Mouse (Mus musculus) small intestine, adult 2 months (tissue): ENCODE results near the gene Alpk3. TPM values are rescaled to one million over a fixed set of nuclear protein-coding genes. Genes with fewer than 3 reads are reported as not detected.

ENCODE experiments used
- H3K27ac ChIP-seq: fragments of 200-500 bp; 2 replicates; pipeline ENCODE4 v1.5.1; 2012; ENCODE audit warnings: low read depth, low read length, control low read depth, inconsistent platforms; ENCODE audit not compliant: insufficient read depth
- H3K27me3 ChIP-seq: fragments of 200-500 bp; 2 replicates; pipeline ENCODE4 v1.6.1; 2012; ENCODE audit warnings: mild to moderate bottlenecking, moderate library complexity, low read length, inconsistent platforms; ENCODE audit not compliant: control insufficient read depth, insufficient read depth
- H3K36me3 ChIP-seq: fragments of 200-500 bp; 2 replicates; pipeline ENCODE4 v1.6.1; 2012; ENCODE audit warnings: mild to moderate bottlenecking, low read length, control low read depth, inconsistent platforms; ENCODE audit not compliant: control insufficient read depth, insufficient read depth
- H3K4me1 ChIP-seq: fragments of 200-500 bp; 2 replicates; pipeline ENCODE4 v1.6.1; 2012; ENCODE audit warnings: low read length, inconsistent platforms, mixed read lengths; ENCODE audit not compliant: control insufficient read depth, insufficient read depth, insufficient read length
- H3K4me3 ChIP-seq: fragments of 200-500 bp; 2 replicates; pipeline ENCODE4 v1.5.1; 2012; ENCODE audit warnings: low read depth, mild to moderate bottlenecking, control low read depth, inconsistent platforms, low read length, moderate library complexity
- CTCF ChIP-seq: fragments of 200-500 bp; IDR thresholded peaks from 2 replicates; pipeline ENCODE4 v1.5.1; 2012; ENCODE audit warnings: low read depth, mild to moderate bottlenecking, control low read depth, inconsistent platforms, low read length, moderate library complexity, mixed read lengths; ENCODE audit not compliant: insufficient replicate concordance, insufficient read length; ENCODE audit errors: extremely low read depth
- POLR2A ChIP-seq: fragments of 200-500 bp; IDR thresholded peaks from 2 replicates; pipeline ENCODE4 v1.6.1; 2012; ENCODE audit warnings: low read depth, mild to moderate bottlenecking, control low read depth, inconsistent platforms, low read length, moderate library complexity
- WGBS: fragments of 180-500 bp; shearing (Covaris S2); methylation state at CpG from one replicate; pipeline ENCODE4 v1.1.7; 2018; 5-methylcytosine and 5-hydroxymethylcytosine counted together
- polyA plus RNA-seq: library from polyadenylated mRNA; depleted of rRNA; stranded (reverse); fragments of >200 nt; gene quantifications from 2 replicates; pipeline ENCODE4 v1.2.3, GENCODE M21; 2012

The Alpk3 gene
- polyA plus RNA-seq, 1 experiment = 0.08 TPM

DNA sequence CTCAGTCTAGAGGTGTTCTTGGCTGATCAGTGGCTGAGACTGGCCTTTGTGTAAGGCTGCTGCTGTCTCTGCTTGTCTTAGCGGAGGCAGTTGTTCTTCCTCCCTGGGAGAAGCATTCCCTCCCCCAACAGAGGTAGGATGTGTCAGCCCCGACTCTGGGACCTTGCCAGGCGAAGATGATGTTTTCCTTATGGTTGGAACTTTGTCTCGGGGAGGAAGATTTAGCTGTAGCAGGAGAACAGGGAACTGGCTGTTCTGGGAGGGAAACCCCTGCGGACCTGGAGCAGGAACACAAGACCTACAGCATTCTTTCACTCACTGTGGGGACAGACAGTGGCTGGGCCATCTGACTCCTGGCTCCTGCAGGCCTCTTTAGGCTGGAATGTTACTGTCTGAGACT, 15.1 kb downstream of the Alpk3 start:
- Histone ChIP-seq H3K4me3 (no peak overlapping the region), H3K36me3 (no peaks in the 10 kb centered on the region), H3K27me3 (no peaks in the 10 kb centered on the region), H3K27ac (no peak overlapping the region), H3K4me1 (peaks cover 7% of the 10 kb centered on the region)
- WGBS = 41% methylated on average over 5 of the region's 5 CpGs
- TF ChIP-seq POLR2A (no peak), CTCF (no peak)

DNA sequence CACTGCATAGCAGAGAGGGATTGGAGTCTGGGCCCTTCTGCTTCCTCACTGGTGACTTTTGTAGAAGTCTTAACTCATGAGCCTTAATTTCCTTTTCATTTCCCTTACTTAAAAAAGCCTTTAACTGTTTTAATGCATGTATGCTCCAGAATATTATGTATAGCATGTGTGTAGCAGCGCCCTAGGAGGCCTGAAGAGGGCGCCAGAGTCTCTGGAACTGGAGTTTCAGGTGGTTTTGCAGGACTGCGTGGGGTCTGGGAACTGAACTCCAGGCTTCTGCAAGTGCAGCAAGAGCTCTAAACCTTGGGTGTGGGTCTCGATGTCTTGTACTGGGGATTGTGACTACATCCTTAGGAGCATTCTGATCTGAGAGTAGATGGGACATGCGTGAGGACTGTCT, 15.9 kb downstream of the Alpk3 start:
- Histone ChIP-seq H3K36me3 (no peaks in the 10 kb centered on the region), H3K27ac (no peak overlapping the region), H3K27me3 (no peaks in the 10 kb centered on the region), H3K4me3 (no peak overlapping the region), H3K4me1 (peaks cover 7% of the 10 kb centered on the region)
- no peak for TF ChIP-seq POLR2A
- TF ChIP-seq CTCF = peak; percentile 57; the same call in 1 of the 2 replicates
- 93% methylated on average over 5 of the region's 5 CpGs for WGBS

- no peaks in the 10 kb centered on the region for H3K27me3 ChIP-seq
- WGBS = 15% methylated on average over 9 of the region's 9 CpGs
- peaks cover 7% of the 10 kb centered on the region for H3K4me1 ChIP-seq
- no peaks in the 10 kb centered on the region for H3K36me3 ChIP-seq
- no peak overlapping the region for H3K4me3 ChIP-seq
- no peak for TF ChIP-seq POLR2A
- no peak for TF ChIP-seq CTCF
- H3K27ac ChIP-seq = no peak overlapping the region
Observed at GRCm38 (mm10) chr7:81074546-81074945, 17.1 kb downstream of the Alpk3 start.

DNA sequence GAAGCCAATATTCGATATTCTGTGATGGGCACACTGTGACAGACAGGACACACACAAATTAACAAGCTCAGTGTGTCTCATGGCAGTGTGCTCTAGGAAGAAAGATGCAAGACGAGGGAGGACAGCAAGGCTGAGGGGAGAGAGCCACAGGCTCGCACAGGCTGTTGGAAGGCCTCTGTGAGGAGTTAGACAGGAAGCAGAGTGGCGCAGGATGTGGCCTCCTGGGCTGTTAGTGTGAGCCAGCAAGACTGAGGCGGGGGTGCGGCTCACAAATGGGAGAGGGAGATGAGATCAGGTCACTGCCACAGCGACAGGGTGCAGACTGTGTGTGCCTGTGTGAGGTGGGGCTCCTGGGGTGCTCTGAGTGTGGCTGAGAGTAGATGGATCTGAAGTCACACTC, 17.9 kb downstream of the Alpk3 start:
- peaks cover 7% of the 10 kb centered on the region for H3K4me1 ChIP-seq
- H3K27ac ChIP-seq = no peak overlapping the region
- WGBS = 65% methylated on average over 7 of the region's 7 CpGs
- no peak overlapping the region for H3K4me3 ChIP-seq
- no peaks in the 10 kb centered on the region for H3K36me3 ChIP-seq
- H3K27me3 ChIP-seq = no peaks in the 10 kb centered on the region
- TF ChIP-seq CTCF = no peak
- no peak for TF ChIP-seq POLR2A

DNA sequence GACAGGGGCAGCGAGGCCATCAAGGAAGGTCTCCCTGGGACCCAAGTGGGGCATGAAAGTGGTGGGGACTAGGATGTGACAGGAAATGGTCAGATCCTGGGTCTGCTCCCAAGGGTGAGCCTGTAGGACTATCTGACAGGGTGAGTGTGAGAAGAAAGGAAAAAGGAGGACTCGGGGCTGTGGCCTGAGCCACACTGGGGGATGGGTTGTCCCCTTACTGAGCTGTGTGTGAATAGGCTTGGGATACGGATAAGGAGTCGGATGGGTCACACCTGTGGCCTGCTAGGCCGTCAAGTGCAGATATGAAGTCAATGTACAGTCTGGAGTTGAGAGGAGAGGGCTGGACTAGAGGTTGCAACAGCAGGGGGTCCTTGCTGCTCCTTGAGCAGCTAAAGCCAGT, 18.3 kb downstream of the Alpk3 start:
- TF ChIP-seq CTCF = no peak
- TF ChIP-seq POLR2A = no peak
- H3K27me3 ChIP-seq = no peaks in the 10 kb centered on the region
- no peaks in the 10 kb centered on the region for H3K36me3 ChIP-seq
- WGBS = 92% methylated on average over 5 of the region's 5 CpGs
- H3K4me1 ChIP-seq = peaks cover 7% of the 10 kb centered on the region
- no peak overlapping the region for H3K27ac ChIP-seq
- H3K4me3 ChIP-seq = no peak overlapping the region

- WGBS = 56% methylated on average over 6 of the region's 6 CpGs
- no peak overlapping the region for H3K4me3 ChIP-seq
- TF ChIP-seq POLR2A (no peak), CTCF (no peak)
Observed at GRCm38 (mm10) chr7:81077009-81077408, 19.6 kb downstream of the Alpk3 start.

DNA sequence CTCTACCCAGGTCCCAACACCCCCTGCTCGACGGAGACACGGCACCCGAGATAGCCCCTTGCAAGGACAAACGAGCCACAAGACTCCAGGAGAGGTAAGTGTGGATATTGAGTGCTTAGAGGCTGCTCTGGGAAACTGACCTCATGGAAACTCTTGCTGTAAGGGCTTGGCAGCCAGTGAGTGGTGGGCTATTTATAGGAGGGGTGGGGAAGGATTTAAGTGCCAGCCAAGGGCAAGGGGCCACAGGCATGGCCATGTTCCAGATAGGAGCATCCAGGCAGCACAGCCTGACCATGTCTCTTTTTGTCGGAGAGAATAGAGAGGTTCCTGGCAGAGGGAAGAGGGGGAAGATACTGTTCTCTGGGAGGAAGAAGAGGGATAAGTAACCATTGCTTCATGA, 21.3 kb downstream of the Alpk3 start:
- Histone ChIP-seq H3K4me1 (peaks cover 7% of the 10 kb centered on the region), H3K36me3 (no peaks in the 10 kb centered on the region), H3K27me3 (no peaks in the 10 kb centered on the region), H3K27ac (no peak overlapping the region), H3K4me3 (no peak overlapping the region)
- TF ChIP-seq POLR2A (no peak), CTCF (no peak)
- 82% methylated on average over 6 of the region's 6 CpGs for WGBS

More at GRCm38 (mm10) chr7:81077009-81077408, 19.6 kb downstream of the Alpk3 start:
- Histone ChIP-seq H3K27me3 (no peaks in the 10 kb centered on the region), H3K4me1 (peaks cover 7% of the 10 kb centered on the region), H3K27ac (no peak overlapping the region), H3K36me3 (no peaks in the 10 kb centered on the region)

- H3K27ac ChIP-seq = no peak overlapping the region
- 71% methylated on average over 18 of the region's 18 CpGs for WGBS
- H3K4me3 ChIP-seq = no peak overlapping the region
- H3K27me3 ChIP-seq = no peaks in the 10 kb centered on the region
- H3K4me1 ChIP-seq = no peaks in the 10 kb centered on the region
- TF ChIP-seq CTCF (no peak), POLR2A (no peak)
- no peaks in the 10 kb centered on the region for H3K36me3 ChIP-seq
Observed at GRCm38 (mm10) chr7:81093420-81093965, 36.1 kb downstream of the Alpk3 start.
